Mouse (Mus musculus) gastrocnemius, postnatal 36 days (tissue): ENCODE results near the gene Grm4. TPM values are rescaled to one million over a fixed set of nuclear protein-coding genes. Genes with fewer than 3 reads are reported as not detected.

ENCODE experiments used
- DNase-seq, 2 experiments: peaks; one replicate each; pipeline ENCODE4 v3.0.0; 2022
- intact Hi-C: fragments of 180-260 bp; cut with DNase I; formaldehyde crosslinking; loops from one replicate; pipeline ENCODE4 v1.15.1; 2025
- total RNA-seq, 2 experiments: library from RNA; stranded (reverse); gene quantifications; 2 replicates each; pipeline ENCODE4 v1.2.3; 2021

Gene Grm4
- total RNA-seq, 2 experiments from 2014 or later, result 0.05 TPM; not detected in 1

DNA sequence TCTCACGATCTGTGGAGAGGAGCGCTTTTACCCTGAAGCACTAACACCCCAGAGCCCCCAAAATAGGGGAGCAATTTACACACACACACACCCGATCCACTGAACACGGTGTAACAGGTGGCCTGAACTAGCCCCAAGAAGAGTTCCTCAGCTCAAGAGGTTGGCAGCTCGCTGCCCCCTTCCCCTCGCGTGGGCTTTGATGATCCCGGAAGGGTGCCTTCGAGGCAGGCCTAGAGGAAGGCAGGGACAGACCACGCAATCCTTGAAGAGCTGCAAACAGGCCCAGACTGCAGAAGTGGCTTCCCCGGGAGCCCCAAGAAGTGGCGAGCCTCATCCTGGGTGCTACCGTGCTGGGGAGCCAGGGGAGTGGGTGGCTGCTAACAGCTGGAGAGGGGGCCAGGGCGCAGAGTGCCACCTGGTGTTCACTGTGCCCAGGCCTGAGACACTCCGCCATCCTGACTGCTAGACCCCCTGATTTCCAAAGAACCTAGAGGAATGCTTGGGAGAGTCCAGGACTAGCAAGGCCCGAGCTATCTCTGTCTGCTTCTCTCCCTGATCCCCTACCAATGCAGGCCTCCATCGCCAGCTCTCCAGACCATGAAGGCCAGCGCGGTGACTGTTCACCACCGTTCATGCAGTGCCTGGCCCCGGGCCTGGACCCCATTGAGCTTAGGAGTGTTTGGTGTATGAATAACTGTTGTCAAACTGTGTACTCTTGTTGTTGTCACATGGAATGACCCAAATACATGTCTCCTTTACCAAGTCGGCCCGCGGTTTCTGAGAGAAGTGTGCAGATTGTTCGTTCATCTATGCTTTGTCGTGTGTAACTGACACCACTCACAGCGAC is 7.1 kb downstream of the Grm4 start:
- intact Hi-C loops, result loop anchor here (10.0 kb wide), 2 partner anchors 389 to 479 kb away; no protein-coding TSS in a partner anchor
- no peak for DNase-seq

DNA sequence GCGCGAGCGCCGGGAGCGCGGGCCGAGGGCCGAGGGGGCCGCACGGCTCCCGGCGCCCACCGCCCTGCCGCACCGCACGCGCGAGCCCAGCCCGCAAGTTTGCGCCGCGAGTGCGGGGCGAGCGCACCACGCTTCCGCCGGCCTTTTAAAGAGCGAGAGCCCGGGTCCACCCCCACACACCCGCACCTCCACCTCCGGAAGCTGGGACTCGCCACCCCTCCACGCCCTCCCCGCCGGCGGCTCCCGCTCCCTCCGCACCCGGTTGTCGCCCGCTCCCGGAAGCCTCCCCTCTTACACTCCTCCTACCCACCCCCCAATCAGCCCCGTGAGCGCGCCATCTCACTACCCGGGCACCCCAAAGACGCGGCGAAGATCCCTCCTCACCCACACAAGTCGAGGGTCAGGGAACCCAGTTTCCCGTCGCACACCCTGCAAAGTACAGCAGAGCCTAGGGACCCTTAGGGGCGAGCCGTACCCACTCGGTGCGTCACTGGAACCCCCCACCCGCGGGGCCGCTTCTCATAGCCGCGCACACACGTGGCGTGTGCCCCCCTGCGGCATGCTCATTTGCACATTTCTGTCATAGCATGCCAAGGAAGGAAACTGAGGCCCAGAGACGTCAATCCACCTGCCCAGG is 7.8 kb downstream of the Grm4 start:
- DNase-seq, result no peak
- intact Hi-C loops, result loop anchor here (10.0 kb wide), 2 partner anchors 389 to 479 kb away; no protein-coding TSS in a partner anchor

GRCm38 (mm10) chr17:27512619-27513161 is 8.5 kb downstream of the Grm4 start:
- DNase-seq, result no peak
- intact Hi-C loops, result loop anchor here (10.0 kb wide), 2 partner anchors 388 to 478 kb away; no protein-coding TSS in a partner anchor

- intact Hi-C loops, result loop anchor here (10.0 kb wide), 2 partner anchors 387 to 477 kb away; no protein-coding TSS in a partner anchor
- DNase-seq, result no peak
Measured at GRCm38 (mm10) chr17:27511865-27512618, 9.2 kb downstream of the Grm4 start.

DNA sequence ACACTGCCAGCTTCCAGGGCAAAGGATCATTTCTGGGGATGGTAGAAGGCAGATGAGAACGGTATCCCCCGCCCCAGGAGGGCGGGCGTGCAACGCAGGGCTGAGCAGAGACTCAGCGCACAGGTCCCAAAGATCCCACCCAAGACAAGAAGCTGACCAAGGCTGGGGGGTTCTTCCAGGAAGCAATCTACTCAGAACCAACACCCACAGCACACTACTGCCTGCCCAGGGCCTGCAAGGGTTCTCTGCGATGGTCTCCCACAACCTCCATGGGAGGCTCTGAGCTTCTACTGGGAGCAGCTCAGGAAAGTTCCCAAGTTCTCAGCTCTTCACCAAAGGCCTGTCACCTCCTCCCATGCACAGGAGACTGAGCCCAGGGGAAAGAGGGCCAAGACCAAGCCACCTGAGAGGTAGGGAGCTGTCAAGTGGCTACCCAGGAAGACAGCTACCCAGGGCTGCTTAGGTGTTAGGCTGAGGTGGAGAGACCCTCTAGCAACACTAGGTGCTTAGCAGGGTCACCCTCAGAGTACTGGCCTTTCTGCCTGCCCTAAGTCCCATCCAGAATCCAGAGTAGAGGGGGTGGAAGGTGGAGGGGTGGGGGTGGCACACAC is 10.0 kb downstream of the Grm4 start:
- intact Hi-C loops, result loop anchor here (10.0 kb wide), 2 partner anchors 386 to 476 kb away; no protein-coding TSS in a partner anchor
- no peak for DNase-seq

- no peak for DNase-seq
- intact Hi-C loops, result loop anchor here (10.0 kb wide), 2 partner anchors 386 to 476 kb away; no protein-coding TSS in a partner anchor
Measured at GRCm38 (mm10) chr17:27510258-27511124, 10.7 kb downstream of the Grm4 start.

DNA sequence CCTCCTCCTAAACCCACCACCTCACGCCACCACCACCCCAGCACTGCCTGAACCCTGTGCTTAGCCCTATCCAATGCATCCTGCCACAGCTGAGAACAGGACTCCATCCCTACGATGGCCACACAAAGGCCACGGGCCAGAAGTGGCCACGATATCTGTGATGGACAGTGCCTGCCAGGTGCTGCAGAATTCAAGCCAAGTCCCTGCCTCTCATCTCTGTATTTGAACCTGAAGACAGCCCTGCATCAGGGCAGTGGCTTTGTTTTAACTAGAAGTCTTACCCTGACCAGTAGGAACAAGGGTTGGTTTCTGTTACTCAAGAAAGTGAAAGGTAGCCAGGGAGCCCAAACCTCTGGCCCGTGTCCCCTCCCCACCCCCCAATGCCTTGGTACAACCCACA is 12.1 kb downstream of the Grm4 start:
- DNase-seq, result no peak
- intact Hi-C loops, result no loop called here

GRCm38 (mm10) chr17:27508513-27508912 is 12.7 kb downstream of the Grm4 start:
- no peak for DNase-seq
- intact Hi-C loops, result no loop called here

- DNase-seq, result no peak
- intact Hi-C loops, result no loop called here
Measured at GRCm38 (mm10) chr17:27508002-27508401, 13.2 kb downstream of the Grm4 start.

DNA sequence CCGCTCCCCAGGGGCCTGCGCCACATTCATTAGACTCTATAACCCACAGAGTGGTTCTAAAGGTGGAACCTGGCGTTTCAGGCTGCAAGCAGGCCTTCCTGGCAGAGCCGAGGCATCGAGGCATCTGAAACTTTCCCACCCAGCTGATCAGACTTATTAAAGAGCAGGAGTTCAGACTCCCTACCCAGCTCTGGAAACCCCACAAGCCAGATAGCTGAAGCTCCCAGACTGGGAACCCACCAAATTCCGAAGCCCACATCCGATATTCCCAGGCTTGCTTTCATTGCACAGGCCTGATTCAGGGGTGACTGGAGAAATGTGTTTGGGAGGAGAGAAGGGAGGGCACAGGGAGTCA is 13.6 kb downstream of the Grm4 start:
- no peak for DNase-seq
- intact Hi-C loops, result no loop called here

DNA sequence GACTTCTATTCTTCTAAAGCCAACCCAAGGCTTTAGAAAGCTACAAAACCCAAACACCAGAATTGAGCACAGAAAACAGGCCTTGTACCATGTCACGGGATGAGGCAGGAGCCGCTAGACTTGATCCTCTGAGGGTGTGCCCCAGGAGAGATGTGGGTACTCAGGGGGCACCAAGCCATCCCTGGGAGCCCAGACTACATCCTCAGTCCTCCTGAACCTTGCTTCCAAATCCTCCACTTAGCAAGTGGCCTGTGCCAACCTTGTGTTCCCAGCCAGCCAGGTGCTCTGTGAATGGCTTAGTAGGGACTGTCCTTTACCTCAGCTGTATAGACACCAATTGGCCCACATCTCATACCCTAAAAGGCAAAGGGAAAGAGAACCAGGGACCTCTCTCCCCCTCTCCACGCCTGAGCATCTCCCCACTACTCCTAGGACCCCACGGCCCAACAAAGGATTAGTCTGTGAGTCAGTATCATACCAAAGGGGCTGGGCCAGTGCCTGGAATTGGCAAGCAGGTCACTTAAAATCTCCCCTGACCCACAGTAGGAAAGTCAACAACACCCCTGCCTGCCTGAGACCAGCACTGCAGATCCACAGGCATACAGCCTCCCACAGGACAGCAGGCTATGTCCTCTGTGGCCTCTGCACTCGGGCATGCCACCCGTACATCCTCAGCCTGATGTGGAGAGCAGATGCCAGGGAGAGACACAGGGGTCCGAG is 14.2 kb downstream of the Grm4 start:
- intact Hi-C loops, result no loop called here
- DNase-seq, result no peak

DNA sequence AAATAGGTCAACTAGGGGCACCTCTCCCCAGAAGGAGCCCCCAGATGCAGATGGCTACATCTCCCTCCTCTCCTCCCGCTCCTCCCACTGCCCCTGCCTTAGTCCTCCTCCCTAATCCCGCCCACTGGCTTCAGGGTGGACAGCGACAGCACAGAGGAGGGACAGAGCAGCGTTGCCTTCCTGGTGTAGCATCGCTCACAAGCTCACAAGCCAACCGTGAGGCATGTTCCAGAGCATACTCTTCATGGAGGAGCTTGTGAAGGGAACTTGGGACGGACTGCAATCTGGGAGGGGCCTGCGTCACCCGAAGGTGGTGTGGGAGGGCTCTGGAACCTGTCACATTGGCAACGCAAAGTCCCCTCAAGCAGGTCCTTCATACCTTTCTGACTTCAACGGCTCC is 14.8 kb downstream of the Grm4 start:
- DNase-seq, result no peak
- intact Hi-C loops, result no loop called here

GRCm38 (mm10) chr17:27505221-27505881 is 15.9 kb downstream of the Grm4 start:
- intact Hi-C loops, result no loop called here
- DNase-seq, result no peak

DNA sequence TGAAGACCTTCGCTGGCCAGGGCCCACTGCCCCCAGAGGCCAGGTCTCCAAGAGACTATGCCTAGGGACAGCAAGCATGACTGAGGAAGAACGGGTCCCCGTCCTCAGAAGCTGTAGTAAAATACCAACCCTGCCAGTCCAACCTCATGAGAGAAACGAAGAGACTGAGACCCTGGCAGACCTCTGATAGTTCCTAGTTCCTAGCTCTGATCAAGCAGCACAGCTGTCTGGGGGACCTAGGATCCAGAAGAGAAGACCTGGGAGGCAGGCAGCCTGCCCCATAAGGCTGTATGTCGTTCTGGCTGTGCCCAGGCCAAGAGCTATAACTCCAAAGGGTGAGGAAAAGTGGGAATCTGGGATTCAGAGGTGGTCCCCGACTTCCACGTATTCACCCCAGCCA is 17.3 kb downstream of the Grm4 start:
- intact Hi-C loops, result no loop called here
- no peak for DNase-seq

DNA sequence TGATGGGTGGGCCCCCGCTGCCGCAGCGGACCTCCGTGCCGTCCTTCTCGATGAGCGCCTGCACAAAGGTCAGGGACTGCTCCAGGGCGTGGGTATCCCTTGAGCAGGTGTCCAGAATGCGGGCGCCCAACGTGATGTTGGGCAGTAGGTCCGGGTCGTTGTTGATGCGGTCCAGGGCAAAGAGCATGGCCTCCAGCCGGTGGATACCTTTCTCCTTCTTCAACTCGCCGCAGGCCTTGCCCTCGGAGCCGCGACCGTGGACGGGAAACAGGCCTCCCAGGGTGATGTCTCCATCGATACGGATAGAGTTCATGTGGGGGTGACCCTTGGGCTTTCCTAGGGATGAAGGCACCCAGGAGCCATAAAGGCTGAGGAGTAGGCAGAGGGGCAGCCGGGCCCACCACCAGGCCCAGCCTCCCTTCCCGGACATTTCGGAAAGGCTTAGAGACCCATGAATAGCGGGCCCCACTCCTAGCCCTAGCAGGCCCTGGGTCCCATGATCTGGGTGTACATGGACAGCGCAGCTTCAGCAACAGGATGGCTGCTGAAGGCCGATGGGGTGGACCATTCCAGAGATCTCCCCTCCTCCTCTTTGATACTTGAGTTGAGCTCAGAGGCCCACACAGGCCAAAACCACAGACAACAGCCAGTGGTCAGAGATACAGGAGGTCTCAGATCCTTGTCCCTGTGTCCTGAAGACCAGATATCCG is 18.3 kb downstream of the Grm4 start:
- intact Hi-C loops, result no loop called here
- no peak for DNase-seq

- intact Hi-C loops, result no loop called here
- DNase-seq, result no peak
Measured at GRCm38 (mm10) chr17:27502288-27502687, 18.9 kb downstream of the Grm4 start.
